Mouse (Mus musculus): ENCODE data around the gene Twnk. TPM values are rescaled to one million over a fixed set of nuclear protein-coding genes. Genes with fewer than 3 reads are reported as not detected.
A peak's percentile ranks its signal among the peaks of the same experiment; 100 is the strongest.

Gene Twnk
- total RNA-seq, 2 experiments from 2014 or later: 2.0 to 2.9 TPM

DNA sequence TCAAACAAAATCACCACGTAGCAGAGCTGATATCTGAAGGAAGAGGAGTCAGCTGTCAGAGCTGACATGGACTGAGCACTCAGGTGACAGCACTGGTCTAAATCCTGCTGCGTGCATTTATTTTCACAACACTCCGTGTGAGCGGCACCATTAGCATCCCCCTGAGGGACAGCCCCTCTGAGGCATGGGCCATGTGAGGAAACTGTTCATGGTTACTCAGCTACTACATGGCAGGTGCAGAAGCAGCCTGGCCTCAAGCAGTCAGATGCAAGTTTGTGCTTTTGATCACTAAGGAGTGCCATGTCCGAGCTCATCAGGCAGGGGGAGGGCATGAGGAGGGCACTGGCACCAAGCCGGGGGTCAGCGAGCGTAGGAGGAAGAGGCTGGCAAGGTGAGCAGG is 5.8 kb upstream of the Twnk start:
- ATAC-seq (replicated peaks; ENCODE audit: low FRiP score, poor library complexity, severe bottlenecking): no peak

DNA sequence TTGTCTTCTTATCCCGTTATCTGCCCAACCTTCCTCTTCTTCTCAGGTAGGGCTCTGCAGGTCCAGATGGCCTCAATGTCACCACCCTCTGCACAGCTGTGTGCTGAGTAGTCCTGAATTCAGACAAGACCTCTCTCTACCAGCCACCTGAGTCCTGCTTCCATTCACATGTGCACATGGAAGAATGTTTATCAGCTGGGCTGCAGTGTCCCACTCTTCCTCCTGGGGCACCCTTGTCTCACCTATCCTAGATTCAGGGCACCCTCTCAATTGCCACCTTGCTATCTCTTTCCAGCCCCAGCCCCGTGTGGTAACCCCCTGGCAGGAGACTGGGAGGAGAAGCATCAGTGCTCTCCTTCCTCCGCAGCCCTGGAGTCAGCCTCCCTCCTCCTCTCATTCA is 3.2 kb upstream of the Twnk start:
- ATAC-seq (replicated peaks; ENCODE audit: low FRiP score, poor library complexity, severe bottlenecking): no peak

DNA sequence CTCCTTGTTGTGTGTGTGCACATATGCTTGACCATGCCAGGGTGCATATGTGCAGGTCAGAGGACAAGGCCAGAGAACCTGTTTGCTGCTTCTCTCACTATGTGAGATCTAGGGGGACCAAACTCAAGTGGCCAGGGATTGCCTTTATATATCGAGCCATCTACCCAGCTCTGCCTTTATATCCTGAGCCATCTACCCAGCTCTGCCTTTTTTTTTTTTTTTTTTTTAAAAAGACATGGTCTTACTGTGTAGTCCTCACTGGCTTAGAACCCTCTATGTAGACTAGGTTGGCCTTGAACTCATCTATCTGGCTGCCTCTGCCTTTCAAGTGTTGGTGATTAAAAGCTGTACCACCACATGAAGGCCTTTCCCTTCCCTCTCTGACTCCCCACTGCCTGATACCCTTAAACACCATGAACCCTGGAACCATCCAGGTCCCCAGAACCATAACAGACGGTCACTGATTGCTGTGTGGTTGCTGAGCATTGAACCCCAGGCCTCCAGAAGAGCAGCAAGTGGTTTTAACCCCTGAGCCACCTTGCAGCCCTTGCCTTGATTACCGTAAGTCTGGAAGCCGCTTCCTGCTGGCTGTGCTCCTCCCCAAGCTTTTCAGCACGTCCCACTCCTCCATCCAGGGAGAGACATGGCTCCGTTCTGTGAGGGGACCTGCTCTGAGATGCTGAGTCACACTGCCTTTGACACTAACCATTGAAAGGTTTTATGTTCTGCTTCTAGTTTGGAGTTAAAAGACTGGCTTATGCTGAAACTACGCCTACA is 1.5 kb upstream of the Twnk start:
- no peak for ATAC-seq (replicated peaks; ENCODE audit: low FRiP score, poor library complexity, severe bottlenecking)

DNA sequence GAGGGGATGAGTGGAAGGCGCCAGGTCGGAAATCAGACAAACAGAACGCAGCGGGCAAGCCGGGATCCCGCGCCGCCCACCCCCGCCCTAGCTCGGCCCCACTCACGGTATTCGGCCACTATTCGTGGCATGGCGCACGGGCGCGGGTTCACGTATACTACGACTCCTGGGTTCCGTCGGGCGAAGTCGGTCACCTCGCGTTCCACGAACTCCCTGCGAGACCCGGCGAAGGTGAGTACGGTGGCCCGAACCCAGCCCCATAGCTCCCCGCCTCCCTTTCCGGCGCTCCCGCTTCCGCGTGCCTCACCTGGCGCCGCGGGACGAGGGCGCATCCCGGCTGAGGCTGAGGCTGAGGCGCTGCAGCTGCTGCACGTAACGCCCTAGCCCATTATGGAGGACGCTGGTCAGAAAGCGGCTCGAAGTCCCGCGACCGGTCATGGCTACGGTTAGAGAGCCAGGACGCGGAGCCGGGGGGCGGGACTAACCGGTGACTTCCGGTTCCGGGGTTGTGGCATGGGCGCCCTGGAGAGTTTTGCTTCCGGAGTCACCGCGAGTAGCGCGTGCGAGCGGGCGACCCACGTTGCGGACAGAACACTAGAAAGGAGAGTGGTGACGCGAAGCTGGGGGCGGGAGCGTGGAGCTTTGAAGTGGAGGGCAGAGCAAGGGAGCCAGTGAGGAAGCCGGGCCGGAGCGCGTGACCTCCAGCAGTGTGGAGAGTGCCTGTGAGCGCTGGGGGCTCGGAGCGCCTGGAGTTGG is 672 bp downstream of the Twnk start, which contains the start of gene Mrpl43:
TSS of gene Mrpl43 (minus strand) at position 486 of the 756 bp plus-strand sequence.
- ATAC-seq (replicated peaks; ENCODE audit: low FRiP score, poor library complexity, severe bottlenecking): peak; percentile 94

DNA sequence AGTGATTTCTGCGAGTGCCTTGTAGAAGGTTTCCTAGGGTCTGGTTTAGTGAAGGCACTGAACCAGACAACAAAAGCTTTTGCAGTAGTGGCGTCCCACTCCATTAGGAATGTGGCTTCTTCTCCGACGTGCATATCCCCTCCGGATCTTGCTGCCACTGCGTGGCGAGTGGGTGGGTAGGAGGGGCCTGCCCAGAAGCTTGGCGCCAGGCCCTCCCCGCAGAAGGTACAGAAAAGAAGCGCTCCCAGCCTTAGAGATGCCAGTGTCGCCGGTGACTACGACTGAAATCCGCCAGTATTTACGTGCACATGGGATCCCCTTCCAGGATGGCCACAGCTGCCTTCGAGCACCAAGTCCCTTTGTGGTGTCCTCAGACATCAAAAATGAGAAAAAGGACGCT is 1.6 kb downstream of the Twnk start:
- ATAC-seq (replicated peaks; ENCODE audit: low FRiP score, poor library complexity, severe bottlenecking): no peak

DNA sequence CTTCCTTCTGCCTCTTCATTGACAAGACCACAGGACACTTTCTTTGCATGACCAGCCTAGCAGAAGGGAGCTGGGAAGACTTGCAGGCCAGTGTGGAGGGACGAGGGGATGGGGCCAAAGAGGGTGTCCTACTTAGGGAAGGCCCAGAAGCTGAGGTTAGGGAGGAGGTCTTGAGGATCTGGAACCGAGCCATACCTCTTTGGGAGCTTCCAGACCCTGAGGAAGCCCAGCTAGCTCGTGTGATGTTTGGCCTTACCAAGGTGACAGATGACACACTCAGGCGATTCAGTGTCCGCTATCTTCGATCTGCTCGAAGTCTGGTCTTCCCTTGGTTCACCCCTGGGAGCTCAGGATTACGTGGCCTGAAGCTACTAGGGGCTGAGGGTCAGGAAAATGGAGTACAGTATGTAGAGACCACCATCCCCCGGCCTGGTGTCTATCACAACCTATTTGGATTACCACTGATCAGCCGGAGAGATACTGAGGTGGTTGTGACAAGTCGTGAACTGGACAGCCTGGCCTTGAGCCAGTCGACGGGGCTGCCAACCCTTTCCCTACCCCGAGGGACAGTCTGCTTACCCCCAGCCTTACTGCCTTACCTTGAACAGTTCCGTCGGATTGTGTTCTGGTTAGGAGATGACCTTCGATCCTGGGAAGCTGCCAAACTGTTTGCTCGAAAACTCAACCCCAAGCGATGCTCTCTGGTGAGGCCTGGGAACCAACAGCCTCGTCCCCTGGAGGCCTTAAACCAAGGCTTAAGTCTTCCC is 2.1 kb downstream of the Twnk start:
- no peak for ATAC-seq (replicated peaks; ENCODE audit: low FRiP score, poor library complexity, severe bottlenecking)

DNA sequence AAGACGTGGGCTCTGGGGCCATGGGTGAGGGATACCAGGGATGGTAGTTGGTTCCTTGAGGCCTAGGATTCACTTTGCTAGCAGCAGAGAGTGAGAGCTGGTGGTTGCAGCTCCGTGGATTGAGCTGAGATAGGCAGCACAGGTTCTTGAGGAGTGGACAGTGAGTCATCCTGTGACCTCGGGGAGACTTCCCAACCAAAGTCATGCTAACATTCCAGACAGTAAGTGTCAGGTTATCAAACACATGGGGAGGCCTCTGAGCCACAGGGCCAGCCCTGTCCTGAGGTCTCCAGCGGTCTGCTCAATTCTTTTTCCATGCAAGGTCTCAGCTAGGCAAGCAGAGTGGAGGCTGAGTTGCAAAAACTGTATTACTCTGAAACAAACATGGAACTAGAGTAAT is 5.2 kb downstream of the Twnk start:
- ATAC-seq (replicated peaks; ENCODE audit: low FRiP score, poor library complexity, severe bottlenecking): no peak

DNA sequence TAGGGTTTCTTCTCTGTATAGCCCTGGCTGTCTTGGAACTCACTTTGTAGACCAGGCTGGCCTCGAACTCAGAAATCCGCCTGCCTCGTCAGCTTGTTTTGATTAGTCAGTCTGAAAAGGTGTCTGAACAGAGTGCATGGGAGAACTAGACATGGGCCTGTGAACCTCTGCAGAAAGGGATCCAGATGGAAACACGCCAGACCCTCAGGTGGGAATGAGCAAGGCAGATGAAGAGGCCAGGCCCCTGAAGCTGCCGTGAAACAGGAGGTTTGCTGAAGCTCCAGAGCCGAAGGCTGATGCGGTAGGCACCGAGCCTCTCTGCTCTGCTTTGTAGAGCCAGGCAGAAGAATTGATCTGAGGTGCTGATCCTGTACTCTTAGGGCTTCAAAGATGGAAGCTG is 6.8 kb downstream of the Twnk start:
- no peak for ATAC-seq (replicated peaks; ENCODE audit: low FRiP score, poor library complexity, severe bottlenecking)

DNA sequence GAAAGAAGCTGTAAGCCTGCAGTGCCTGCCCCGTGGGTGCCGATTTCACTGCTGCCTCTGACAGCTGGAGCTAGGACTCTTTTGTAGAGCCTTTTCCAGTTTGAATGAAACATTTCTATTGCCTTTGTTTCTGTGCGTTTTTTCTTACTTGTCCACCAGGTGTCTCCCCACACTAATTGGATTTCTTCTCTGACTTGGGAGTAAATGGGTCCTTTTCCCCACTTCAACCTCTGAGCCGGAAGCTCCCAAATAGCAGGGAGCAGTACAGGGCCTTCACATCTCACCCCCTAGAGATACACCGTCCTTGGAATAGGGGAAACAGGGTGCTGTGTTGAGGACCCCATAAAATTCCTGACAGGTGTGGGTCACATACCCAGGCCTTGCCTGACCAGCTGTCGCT is 7.2 kb downstream of the Twnk start:
- no peak for ATAC-seq (replicated peaks; ENCODE audit: low FRiP score, poor library complexity, severe bottlenecking)

DNA sequence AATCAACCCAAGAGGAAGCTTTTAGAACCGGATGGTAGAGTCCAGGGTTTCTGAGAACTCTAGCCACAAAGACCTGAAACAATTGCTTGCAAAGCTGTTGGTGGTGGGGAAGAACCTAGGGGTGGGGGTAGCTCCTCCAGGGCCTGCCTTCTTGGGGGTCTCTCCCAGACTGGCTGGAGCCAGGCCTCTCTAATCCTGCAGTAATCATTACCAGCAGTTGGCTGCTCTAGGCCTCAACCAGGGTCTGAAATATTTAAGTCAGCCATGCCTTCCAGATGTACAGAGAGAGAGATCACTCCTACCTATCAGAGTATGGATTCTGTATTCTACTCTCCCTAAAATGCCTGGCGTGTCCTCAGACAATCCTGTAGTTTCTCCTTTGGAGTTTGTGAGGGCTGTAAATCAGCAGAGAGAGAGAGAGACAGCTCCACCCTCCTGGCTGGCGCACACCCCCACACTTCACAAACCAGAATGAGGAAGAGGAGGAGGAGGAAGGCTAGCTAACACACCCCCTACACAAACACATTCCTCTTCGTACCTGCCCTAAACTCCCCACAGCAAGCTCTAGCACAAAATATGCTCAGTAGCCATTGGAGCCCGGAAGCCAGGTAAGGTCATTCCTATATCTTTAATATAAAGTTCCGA is 8.2 kb downstream of the Twnk start:
- no peak for ATAC-seq (replicated peaks; ENCODE audit: low FRiP score, poor library complexity, severe bottlenecking)

DNA sequence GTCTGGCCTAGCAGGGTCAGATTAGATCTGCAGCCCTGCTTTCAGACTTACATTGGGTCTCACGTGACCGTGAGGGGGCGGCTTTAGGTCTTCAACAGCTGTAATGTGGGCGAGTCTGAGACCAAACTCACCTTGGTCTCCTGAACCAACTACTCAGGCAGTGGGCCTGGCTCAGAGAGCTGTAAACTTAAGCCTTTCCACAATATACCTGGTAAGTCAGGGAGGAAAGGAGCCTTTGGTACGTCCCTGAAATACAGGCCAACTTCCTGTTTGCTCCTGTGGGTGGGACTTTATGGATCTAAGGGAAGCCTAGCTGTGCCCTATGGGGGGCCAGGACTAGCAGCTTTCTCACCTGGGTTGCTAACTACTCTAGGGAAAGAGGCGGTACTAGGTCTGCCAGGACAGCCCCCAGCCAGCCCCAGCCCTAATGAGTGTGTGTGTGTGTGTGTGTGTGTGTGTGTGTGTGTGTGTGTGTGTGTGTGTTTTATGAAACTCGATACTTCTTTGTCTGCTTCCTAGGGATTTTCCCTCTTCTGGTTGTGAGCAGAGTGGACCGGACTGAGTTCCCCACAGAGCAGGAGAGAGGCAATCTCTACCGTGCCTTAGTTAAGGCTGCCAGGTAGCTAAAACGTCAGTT is 9.0 kb downstream of the Twnk start, which contains the start of gene Lzts2:
TSS of gene Lzts2 (plus strand) at position 80 of the 637 bp plus-strand sequence.
- ATAC-seq (replicated peaks; ENCODE audit: low FRiP score, poor library complexity, severe bottlenecking): no peak

DNA sequence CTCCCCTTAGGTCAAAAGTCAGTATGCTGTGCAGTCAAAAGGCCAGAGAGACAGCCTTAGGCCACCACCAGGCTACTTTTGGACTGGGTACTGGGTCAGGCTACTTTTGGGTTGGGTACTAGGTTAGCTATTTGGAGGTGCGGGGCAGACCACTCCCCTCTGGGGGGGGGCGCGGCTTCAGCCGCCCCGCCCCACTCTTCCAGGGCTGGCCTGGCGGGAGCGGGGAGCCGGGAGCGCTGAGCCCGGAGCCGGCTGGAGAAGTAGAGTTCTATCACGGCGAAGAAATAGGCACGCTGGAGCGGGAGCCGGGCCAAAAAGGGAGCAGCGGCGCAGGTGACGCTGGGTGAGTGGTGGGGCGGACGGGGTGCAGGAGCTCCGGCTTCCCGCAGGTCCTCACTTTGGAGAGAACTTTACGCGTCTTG is 9.5 kb downstream of the Twnk start:
- peak; percentile 23; the same call in 1 of the 2 replicates for ATAC-seq (replicated peaks; ENCODE audit: low FRiP score, poor library complexity, severe bottlenecking)

DNA sequence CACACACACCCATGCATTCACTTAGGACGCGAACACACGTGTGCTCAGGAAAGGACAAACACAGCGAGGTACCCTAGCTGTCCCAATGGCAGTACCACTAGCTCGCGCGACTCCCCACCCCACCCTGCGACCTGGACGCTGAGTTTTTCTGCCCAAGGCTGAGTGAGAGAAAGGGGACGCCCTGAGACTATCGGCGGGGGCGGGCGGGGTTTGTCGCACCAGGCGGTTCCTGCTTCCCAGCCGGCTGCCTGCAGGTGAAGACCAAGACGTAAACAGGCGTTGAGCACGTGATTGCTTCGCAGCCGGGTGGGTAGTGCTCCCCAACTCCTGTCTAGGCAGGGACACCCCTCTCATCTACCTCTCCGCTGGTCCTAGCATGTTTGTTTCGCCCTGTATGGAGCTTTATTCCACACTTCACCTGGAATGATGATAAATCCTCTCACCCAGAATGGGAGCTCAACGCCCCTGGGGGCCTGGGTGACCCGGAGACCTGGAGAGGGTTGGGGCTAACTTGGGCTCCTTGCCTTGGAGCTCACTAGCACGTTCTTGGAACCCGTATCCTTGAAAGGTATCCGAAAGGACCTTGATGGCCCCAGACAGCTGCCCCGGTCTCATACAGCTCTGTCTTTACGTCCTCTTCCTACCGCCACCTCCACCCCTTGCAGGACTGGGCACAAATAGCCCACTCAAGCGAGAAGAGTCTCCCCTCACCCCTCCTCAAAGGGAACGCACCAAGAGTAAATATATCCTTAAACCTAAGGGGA is 10.2 kb downstream of the Twnk start:
- peak; percentile 70 for ATAC-seq (replicated peaks; ENCODE audit: low FRiP score, poor library complexity, severe bottlenecking)

DNA sequence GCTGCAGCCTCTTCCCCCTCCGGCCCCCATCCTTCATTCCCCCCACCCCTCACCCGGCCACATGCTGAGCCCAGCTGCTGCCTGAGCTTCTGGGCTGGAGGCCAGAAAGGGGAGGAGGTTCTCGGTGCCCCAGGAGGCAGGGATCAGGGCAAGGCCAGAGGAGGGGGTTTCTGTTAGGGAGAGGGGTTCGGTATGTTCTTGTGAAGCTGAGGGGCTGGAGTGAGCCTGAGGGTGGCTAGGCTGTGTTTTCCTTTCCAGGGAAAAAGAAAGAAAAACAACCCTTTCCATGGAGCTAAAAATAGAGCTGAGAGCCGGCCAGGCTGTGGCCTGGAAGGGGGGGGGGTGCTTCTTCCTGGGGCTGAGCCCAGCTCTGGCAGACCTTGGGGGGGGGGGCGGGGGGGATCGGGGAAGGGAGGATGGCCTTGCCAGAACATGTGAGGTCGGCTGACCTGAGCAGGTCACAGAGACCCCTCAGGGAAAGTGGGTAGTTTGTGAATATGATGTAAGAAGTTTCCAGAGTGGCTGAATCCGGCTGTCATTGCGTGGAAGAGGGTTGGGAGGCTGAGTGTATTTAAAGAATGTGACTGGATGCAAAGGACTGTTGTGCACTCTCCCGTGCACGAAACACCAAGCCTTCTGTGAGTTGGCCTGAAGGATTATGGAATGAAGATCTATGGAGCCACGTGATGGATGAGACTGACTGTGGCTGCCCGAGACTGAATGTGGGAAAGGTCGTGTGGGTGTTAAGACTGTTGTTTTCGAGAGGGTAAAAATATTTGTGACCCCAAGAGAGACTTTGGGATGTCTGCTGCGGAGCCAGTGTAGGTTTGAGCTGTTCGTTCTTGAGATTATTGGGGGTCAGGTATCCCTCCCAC is 11.1 kb downstream of the Twnk start:
- no peak for ATAC-seq (replicated peaks; ENCODE audit: low FRiP score, poor library complexity, severe bottlenecking)

DNA sequence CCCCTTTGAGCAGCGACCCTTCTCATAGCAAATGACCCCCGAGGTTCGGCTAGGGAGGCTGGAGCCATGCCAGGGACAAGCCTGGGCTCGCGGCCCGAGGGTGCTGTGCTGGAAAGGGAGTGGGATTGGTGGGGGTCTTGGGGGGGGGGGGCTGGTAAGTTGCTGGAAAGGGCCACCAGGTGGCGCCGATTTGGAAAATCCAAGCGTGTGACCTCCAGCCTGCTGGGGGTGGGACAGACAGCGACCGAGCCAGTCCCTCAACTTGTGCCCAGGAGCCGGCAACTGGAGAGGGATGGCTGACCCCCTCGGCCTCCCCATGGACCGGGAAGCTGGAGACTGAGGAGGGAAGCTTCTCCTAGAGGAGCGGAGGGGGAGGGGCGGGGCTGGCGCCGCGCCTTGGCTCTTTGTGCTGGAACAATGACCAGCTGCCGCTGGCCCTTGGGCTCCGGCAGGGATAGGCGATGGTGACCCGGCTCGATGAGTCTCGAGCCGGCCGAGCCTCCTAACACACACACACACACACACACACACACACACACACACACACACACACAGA is 11.8 kb downstream of the Twnk start:
- ATAC-seq (replicated peaks; ENCODE audit: low FRiP score, poor library complexity, severe bottlenecking): no peak

DNA sequence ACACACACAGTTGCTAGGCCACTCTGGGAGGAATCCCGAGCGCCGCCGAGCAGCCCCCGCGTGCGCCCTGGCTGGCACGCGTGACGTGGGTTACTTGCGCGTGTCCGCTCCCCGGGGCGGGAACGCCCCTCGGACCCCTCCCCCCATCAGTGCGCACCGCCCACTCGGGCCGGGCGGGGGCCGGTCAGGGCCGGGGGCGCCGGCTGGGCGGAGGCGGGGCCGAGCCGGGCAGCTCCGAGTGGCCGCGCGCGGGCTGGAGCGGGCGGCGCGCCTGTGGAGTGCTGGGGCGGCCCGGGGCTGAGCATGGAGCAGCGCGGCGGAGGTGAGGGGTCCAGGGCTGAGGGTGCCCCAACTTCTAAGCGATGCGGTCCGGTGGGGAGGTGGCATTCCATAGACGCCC is 12.4 kb downstream of the Twnk start:
- ATAC-seq (replicated peaks; ENCODE audit: low FRiP score, poor library complexity, severe bottlenecking): no peak

DNA sequence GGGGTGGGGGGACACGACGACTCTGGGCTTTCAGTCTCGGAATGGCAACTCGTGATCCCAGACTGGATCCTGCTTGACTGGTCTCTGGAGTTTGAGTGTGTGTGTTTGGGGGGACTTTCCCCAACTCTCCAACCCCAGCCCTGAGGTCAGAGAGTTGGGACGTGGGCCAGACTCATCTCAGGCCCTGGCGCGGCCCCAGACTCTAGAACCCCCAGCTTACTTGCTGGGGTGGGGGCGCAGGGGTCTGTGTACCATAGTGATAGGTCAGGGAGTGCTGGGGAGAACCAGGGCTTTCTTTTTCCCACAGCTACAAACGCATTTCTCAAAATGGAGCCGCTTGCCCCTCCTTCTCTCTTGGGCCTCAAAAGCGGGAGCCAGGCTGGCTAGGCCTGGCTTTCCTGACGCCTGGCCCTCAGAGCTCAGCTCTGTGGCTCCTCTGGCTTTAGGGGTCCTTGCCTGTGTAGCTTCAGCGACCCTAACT is 12.9 kb downstream of the Twnk start:
- no peak for ATAC-seq (replicated peaks; ENCODE audit: low FRiP score, poor library complexity, severe bottlenecking)

Data from erythroid progenitor cell, adult 5-6 weeks (primary cell).